Mouse (Mus musculus) cortical plate, adult 2 months (tissue): Measurements from ENCODE around the gene Akip1. TPM values are rescaled to one million over a fixed set of nuclear protein-coding genes. Genes with fewer than 3 reads are reported as not detected.

ENCODE experiments used
- H3K27ac ChIP-seq: fragments of 200-500 bp; 2 replicates; pipeline ENCODE4 v1.5.1; 2012; ENCODE audit warnings: low read length, control low read depth, inconsistent platforms; ENCODE audit not compliant: insufficient read depth
- H3K4me1 ChIP-seq: fragments of 200-500 bp; 2 replicates; pipeline ENCODE4 v1.6.1; 2011; ENCODE audit warnings: low read length; ENCODE audit not compliant: control insufficient read depth, insufficient read depth
- H3K4me3 ChIP-seq: fragments of 200-500 bp; 2 replicates; pipeline ENCODE4 v1.5.1; 2011; ENCODE audit warnings: mild to moderate bottlenecking, low read length, control low read depth; ENCODE audit not compliant: insufficient read depth
- CTCF ChIP-seq: fragments of 200-500 bp; IDR thresholded peaks from 2 replicates; pipeline ENCODE4 v1.5.1; 2011; ENCODE audit warnings: mild to moderate bottlenecking, control low read depth, low read length; ENCODE audit not compliant: insufficient read depth; ENCODE audit errors: extremely low read depth
- POLR2A ChIP-seq: fragments of 200-500 bp; IDR thresholded peaks from 2 replicates; pipeline ENCODE4 v1.6.1; 2011; ENCODE audit warnings: mild to moderate bottlenecking, low read length, control low read depth; ENCODE audit not compliant: insufficient read depth; ENCODE audit errors: extremely low read depth
- polyA plus RNA-seq: library from polyadenylated mRNA; depleted of rRNA; stranded (reverse); fragments of >200 nt; gene quantifications from 2 replicates; pipeline ENCODE4 v1.2.3, GENCODE M21; 2012

Gene Akip1
- polyA plus RNA-seq, 1 experiment: 7.0 TPM

GRCm38 (mm10) chr7:109723697-109724096, 20.2 kb downstream of the Akip1 start, which contains the start of gene BC051019:
TSS of gene BC051019 (minus strand) at chr7:109723850.
- Histone ChIP-seq H3K27ac (no peak within 1 kb of the TSS), H3K4me1 (no peaks in the 10 kb centered on the region)
- TF ChIP-seq CTCF (no peak), POLR2A (no peak)

GRCm38 (mm10) chr7:109731626-109732025, 28.1 kb downstream of the Akip1 start, which contains the start of gene Ascl3:
TSS of gene Ascl3 (minus strand) at chr7:109731726.
- no peak for TF ChIP-seq CTCF
- no peak for TF ChIP-seq POLR2A
- no peak within 1 kb of the TSS for H3K27ac ChIP-seq
- H3K4me1 ChIP-seq: peaks cover 1% of the 10 kb centered on the region; the same call in 1 of the 2 replicates
- H3K4me3 ChIP-seq: no peak within 1 kb of the TSS

More at GRCm38 (mm10) chr7:109723697-109724096, 20.2 kb downstream of the Akip1 start, which contains the start of gene BC051019:
- no peak within 1 kb of the TSS for H3K4me3 ChIP-seq

GRCm38 (mm10) chr7:109734806-109735205, 31.3 kb downstream of the Akip1 start:
- TF ChIP-seq POLR2A: no peak
- TF ChIP-seq CTCF: no peak
- H3K27ac ChIP-seq: no peak overlapping the region

GRCm38 (mm10) chr7:109739822-109740370, 36.4 kb downstream of the Akip1 start:
- no peak overlapping the region for H3K4me3 ChIP-seq
- no peaks in the 10 kb centered on the region for H3K4me1 ChIP-seq
- TF ChIP-seq POLR2A (no peak), CTCF (no peak)
- no peak overlapping the region for H3K27ac ChIP-seq

More at GRCm38 (mm10) chr7:109734806-109735205, 31.3 kb downstream of the Akip1 start:
- Histone ChIP-seq H3K4me1 (no peaks in the 10 kb centered on the region), H3K4me3 (no peak overlapping the region)

GRCm38 (mm10) chr7:109741060-109741459, 37.6 kb downstream of the Akip1 start:
- Histone ChIP-seq H3K4me3 (no peak overlapping the region), H3K27ac (no peak overlapping the region), H3K4me1 (no peaks in the 10 kb centered on the region)
- no peak for TF ChIP-seq CTCF
- no peak for TF ChIP-seq POLR2A

GRCm38 (mm10) chr7:109741703-109742102, 38.2 kb downstream of the Akip1 start:
- Histone ChIP-seq H3K27ac (no peak overlapping the region), H3K4me3 (no peak overlapping the region), H3K4me1 (no peaks in the 10 kb centered on the region)
- TF ChIP-seq CTCF (no peak), POLR2A (no peak)

GRCm38 (mm10) chr7:109747747-109748146, 44.3 kb downstream of the Akip1 start:
- TF ChIP-seq CTCF: no peak
- TF ChIP-seq POLR2A: no peak
- no peak overlapping the region for H3K4me3 ChIP-seq
- H3K4me1 ChIP-seq: peaks cover 3% of the 10 kb centered on the region; the same call in 1 of the 2 replicates
- no peak overlapping the region for H3K27ac ChIP-seq

GRCm38 (mm10) chr7:109751427-109752007, 48.0 kb downstream of the Akip1 start:
- Histone ChIP-seq H3K4me3 (peak overlapping the region; percentile 98), H3K4me1 (peaks cover 11% of the 10 kb centered on the region), H3K27ac (peak overlapping the region; percentile 98; the same call in 1 of the 2 replicates)
- no peak for TF ChIP-seq CTCF
- no peak for TF ChIP-seq POLR2A

- peak within 1 kb of the TSS; percentile 98 for H3K27ac ChIP-seq
- peak; percentile 53; the same call in 1 of the 2 replicates for TF ChIP-seq POLR2A
- no peak for TF ChIP-seq CTCF
- H3K4me3 ChIP-seq: peak within 1 kb of the TSS; percentile 98
- peaks cover 11% of the 10 kb centered on the region for H3K4me1 ChIP-seq
These were observed 48.8 kb downstream of the Akip1 start, which contains the start of gene Tmem9b for GRCm38 (mm10) chr7:109752008-109752925. TSS of gene Tmem9b (minus strand) at chr7:109752875.
